Mouse (Mus musculus) T-helper 1 cell (primary cell): ENCODE measurements around the gene Dynlt1c.
"Not testable (repeated sequence)": the region's sequence is repeated elsewhere in the genome, so short reads cannot be mapped to it uniquely, and the experiment has no call there.

Experiments used
- in situ Hi-C: fragments of 300-600 bp; cut with MboI, MseI; formaldehyde crosslinking; loops from one replicate; pipeline ENCODE4 v1.15.1; 2025; ENCODE audit warnings: high pct_unique_total_duplicates

Dynlt1c gene

DNA sequence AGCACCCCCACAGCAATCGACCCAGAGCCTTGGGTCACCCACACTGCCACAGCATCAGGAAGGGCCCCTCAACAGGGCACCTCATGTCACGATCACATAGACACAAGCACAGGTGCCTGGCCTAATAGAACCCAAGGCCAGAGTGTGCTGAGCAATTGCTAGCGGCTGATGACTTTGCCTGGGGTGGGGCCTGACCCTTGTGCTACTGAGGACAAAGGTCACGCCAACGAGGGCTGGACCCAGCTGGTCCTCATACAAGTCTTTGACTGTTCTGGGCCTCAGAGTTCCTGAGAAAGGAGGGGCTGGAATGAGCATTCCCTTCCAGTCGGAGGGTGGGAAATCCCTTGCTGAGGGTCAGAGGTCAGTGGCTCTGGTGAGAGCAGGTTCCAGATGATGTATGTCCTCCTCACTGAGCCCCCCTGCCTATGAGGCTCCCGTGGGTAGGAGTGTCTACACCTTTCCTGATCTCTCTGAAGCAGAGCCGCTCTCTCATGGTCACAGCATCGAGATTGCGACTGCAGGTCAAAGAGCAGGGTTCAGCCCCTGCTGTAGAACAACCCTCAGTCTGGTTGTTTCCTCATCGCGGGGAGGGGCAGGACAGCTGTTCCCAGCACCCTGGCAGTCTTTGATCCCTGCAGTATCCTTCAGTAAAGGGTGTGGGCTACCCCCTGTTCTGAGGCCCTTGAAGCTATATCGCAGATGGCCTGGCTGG is 16.4 kb downstream of the Dynlt1c start:
- in situ Hi-C loops = loop anchor here (5.0 to 10.0 kb wide), 2 partner anchors 316 to 403 kb away; no protein-coding TSS in a partner anchor

DNA sequence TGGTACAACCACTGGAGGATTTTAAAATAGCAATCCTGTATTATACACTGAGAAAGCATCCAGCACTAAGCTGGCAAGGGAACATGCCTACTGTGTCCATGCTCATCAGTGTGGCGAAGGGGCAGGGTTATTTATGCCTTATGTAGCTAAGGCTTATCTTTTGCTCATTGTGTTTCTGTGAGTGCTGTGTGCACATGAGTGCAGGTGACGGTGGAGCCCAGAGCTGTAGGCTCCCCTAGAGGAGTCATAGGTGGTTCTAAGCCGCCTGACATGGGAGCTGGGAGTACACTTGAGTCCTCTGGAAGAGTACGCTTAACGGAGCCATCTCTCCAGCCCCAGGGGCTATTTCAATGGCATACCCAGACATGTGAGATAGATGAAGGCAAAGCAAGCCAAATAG is 17.8 kb downstream of the Dynlt1c start:
- in situ Hi-C loops = loop anchor here (5.0 to 10.0 kb wide), 2 partner anchors 317 to 404 kb away; no protein-coding TSS in a partner anchor

DNA sequence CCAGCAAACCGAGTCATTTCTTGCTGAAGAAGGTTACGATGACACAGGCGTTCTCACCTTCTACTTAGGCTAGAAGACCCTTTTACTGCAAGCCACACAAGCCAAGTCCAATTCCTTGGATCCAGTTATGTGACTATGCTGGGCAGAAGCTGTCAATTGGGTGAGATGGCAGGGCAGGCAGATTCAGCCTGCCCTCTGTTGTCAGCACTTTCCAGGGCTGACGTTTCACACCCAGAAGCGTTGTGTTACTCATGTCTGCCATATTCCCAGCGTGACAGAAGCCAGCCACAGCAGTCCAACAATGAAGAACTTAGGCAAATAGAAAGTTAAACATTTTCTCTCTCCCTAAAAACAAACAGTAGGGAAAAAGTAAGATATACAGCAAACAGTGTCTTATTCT is 18.6 kb downstream of the Dynlt1c start:
- in situ Hi-C loops = not testable (repeated sequence)

DNA sequence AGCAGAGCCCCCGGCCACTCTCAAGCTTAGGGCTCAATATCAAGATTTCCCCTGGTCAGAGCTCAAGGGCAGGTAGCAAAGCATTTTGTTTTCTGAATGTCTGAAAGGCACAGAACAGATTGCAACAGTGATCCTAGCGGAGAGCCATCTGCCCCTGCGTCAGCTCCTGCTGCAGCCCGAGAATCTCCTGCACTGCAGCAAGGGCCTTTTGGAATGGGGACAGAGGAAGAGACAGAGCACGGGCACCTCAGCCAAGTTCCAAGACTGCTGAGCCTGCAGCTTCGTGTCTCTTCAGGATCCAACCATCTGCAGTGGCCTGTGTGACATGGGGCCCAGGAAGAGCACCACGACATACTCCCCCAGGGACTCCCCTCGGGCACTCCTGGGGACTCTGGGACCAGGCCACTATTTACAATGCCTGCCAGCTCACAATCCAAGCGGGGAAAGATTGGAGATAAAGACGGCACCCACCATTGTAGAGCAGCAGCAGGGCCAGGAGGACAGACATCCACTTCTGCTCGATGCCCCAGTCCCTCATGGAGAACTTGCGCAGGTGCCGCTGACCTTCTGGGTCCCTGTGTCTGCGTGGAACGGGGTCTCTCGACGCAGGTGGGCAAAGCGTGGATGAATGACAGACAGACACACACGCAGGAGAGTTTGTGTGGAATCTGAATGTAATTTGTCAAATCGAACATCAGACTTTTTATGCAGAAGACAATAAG is 19.4 kb downstream of the Dynlt1c start:
- in situ Hi-C loops = not testable (repeated sequence)

DNA sequence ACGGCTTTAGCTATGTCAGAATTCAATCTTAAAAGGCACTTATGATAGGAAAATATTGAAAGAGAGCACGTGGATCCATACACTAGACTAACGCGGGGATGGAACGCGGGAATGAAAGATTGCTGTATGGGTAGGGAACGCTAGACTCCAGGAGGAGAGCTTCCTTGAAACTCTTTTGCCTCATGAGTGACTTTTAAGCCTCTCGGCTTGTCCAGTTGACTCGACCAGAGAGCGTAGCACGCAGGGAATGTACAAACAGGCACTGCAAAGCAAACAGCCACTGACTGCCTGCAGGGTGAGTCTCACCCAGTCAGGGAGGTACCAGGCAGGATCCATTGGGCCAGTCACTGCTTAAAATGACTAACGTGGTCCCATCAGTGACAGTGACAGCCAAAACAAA is 20.5 kb downstream of the Dynlt1c start:
- in situ Hi-C loops = not testable (repeated sequence)

DNA sequence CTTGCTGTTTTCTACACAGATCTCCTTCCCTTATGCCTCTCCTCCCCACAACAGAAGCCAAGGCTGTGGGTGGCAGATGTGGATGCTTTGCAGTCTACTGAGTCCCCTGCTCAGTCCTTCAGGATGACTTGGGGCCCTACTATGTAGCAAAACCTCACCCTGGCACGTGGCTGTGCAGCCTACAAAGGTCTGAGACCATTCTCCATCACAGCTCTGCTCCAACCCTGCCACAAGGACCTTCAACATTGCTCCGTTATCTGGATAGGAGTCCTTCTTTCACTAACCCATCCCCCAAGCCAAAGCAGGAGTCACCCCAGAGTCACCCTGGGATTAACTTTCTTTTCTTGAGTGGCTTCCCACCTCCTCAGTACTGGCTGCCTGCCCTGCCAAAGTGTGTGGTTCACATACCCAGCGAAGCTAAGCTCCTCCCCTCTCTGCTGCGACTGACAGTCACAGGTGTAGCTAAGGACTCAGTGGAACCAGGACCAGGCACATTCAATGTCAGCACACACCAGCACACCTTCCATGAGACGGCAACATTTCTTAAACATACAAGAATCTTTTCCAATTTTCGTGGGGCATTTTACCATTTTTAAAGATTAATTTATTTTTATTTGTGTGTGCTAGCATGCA is 23.6 kb downstream of the Dynlt1c start:
- in situ Hi-C loops = loop anchor here (5.0 kb wide), 1 partner anchor 168 kb away; no protein-coding TSS in a partner anchor

DNA sequence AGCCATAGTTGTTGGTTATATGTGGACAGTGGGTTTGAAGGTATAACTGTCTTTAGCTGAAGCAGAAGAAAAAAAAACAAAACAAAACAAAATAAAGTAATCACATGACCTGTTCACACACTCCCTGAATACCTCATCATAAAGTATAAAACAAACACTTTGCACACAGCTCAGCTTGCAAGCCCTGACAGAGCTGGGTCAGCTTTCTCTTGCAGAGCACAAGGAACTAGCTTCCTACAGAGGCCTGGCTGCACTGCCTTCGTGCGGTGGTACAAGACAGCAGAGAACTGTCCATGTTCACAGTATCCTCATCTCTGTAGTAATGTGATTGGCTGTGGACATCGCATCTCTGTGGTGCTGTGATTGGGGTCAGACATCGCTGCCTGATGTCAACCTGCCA is 28.9 kb downstream of the Dynlt1c start:
- in situ Hi-C loops = not testable (repeated sequence)

DNA sequence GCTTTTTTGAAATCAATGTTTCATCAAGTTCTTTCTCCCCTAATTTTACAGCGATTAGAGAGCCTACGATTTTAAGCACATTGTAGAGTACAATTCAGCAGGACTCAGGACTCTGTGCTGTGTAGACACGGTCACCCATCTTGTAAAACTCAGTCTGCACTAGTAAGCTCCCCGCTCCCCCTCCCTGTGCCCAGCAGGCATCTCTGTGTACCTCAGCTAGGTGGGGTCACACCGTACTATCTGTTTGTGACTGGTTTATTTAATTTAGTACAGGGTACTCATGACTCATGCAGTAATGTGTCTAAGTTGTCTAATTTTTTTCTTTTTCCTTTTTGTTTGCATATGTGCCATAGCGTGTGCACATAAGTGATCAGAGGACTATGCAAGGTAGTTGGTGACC is 31.4 kb downstream of the Dynlt1c start:
- in situ Hi-C loops = not testable (repeated sequence)

DNA sequence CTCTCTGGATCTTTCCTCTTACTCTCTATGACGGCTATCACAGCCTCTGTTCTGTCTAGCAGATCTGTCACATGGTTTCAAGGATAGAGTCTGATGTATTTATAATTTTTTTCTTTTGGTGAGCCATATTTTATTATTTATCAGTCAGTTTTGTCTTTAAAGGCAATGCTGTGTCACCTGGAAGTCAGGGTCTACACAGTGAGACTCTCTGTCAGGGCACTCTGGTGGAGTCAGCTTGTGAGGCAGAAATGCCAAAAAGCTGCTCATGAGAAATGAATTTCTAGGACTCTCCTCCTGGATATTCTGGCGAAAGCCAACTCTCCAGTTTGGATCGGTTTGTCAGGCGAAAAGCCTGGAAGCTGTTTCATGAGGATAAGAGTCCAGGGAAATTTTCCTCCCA is 34.3 kb downstream of the Dynlt1c start:
- in situ Hi-C loops = not testable (repeated sequence)

DNA sequence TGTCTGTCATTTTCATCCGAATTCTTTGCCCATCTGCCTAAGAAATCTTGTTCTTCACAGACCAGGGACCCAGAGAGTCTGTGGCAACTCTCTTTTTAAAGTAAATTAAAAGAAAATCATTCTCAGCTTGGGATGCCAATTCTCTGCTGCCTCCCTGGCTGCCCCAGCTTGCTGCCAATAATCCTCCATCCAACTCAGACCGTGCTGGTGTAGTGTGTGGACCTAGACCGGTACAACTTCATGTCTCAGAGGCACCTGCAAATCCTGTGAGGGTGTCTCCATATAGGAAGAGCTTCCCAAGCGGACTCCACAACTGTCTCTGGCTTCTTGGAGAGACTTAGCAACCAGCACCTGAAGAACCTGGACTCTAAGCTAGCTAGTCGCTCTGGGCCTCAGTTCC is 35.4 kb downstream of the Dynlt1c start:
- in situ Hi-C loops = no loop called here

DNA sequence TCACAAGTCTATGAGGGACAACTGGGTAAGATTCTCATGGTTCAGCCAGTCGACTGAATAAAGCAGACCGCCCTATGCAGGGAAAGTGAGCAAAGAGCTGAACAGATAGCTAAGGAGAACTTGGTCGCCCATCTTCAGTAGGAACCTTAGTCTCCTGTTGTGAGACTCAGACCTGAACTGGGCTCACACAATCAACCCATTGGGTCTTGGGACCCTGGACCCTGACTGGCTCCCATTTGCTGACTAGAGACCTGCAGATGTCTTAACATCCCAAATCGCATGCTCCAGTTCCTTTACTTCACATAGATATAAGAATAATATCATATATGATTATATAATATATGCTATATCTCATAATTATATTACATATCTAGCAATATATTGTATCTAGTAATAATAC is 36.0 kb downstream of the Dynlt1c start:
- in situ Hi-C loops = not testable (repeated sequence)

DNA sequence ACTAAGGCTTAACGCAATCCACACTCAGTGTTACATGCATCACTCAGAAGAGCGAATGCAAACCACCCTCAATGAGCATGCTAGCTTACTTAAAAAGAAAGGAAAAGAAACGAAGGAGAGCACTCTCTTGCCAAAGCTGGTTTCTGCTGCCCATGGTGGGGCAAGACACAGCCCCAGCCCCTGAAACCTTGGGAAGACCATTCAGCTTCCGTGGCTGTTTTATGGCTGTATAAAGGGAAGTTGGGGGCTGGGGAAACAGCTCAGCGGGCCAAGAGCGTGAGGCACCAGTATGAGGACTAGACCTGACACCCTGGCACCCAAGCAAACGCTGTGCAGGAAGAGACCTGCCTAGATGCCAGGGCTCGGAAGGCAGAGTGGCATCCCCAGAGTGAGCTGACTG is 37.0 kb downstream of the Dynlt1c start:
- in situ Hi-C loops = not testable (repeated sequence)

DNA sequence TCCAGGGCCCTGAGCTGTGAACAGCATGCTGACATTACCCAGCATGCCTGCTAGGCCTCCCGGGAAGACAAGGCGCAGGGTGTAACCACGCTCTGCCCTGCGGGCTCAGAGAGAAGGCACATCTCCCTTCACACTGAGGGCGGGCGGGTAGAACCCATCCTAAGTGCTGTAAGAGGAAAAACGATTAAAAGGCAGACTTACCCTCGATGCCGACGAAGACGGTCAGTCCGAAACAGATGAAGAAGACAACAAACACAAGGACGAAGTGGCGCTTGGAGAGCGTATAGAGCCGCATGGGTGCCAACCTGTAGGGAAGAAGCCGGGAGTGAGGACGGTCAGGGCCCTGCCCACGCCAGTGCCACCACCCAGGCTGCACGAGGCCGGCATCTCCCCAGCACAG is 38.0 kb downstream of the Dynlt1c start:
- in situ Hi-C loops = not testable (repeated sequence)

DNA sequence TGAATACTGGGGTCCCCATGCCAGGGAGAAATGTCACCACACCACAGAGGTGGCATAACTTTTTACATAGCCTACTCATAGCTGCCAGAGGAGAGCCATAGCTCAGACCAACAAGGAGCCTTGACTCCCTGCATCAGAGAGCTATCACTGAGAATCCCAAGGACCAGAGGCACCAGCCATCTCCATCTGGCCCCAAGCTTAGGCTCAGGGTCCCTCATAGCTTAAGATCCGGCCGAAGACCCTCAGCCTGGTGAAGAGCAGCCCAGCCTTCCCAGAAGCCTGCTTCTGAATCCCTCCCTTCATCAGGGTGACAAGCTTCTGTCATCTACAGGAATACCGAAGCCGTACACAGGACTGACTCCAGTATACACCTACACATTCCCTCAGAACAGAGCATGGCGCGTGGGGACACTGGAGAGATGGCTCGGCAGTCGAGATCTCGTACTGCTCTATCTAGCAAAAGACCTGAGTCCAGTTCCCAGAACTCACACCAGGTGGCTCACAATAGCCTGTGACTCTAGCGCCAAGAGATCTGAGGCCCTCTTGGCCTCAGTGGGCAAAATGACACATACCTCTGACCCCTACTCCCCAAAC is 38.7 kb downstream of the Dynlt1c start:
- in situ Hi-C loops = not testable (repeated sequence)

DNA sequence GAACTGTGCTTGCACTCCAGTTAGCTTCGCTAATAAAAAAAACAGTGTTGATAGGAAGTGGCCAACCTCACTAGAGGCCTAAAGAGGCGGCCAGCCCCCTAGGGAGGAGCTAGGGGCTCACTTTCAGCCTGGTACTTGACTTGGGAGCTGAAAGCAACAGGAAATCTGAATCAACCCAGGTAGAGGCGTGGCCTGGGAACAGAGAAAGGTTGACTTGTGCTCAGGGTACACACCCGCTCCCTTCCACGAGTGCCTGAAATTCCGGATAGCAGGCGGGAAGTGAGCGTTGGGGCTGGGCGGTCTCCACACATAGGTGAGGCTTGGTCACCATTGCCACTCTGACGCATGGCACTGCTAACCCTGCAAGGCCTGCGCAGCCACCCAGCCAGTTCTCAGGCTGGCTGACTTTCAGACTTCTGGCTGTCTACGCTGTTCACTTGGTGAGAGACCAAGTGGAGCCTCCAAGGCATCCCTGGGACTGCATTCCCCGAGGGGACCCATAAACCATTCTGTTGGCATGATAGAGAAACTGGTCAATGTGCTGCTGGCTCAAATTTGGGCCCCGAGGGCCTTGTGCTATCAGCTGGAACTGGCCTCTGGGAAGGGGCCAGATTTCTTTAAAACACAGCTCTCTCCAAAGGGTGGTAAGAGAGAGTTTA is 39.4 kb downstream of the Dynlt1c start:
- in situ Hi-C loops = not testable (repeated sequence)

DNA sequence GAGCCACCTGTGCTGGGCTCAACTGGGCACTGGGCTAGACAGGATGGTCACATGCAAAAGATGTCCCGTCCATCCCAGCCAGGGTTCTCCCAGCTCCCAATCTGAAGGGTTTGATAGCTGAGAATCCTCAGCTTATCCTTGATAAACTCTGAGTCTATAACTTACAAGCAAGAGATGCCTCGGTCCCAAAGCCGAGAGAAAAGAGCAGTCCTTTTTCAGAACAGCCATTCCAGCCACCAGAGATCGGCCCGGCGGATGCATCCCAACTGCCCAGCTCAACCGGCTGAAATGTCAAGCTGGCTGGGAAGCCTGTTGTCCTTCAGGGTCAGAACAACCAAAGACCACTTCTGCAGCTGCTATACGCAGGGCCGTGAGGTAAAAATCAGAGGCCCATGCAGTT is 42.7 kb downstream of the Dynlt1c start:
- in situ Hi-C loops = not testable (repeated sequence)

DNA sequence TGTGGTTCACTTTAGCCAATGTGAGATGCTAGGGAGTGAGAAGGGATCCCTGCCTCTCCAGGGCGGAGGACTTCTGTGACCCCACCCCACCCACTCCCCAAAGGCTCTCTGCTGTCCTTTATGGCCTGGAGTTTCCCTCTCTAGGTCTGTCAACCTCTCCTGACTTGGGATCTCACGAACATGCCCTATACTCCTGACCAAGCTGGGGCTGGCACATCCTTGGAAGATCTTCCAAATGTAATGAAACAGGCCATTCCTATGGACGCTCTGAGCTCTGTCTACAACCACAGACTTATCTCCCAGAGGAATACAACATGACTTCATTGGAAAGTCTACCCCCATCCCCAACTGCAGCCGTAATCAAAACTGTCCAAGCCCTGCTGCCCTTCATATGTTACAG is 43.2 kb downstream of the Dynlt1c start:
- in situ Hi-C loops = not testable (repeated sequence)

DNA sequence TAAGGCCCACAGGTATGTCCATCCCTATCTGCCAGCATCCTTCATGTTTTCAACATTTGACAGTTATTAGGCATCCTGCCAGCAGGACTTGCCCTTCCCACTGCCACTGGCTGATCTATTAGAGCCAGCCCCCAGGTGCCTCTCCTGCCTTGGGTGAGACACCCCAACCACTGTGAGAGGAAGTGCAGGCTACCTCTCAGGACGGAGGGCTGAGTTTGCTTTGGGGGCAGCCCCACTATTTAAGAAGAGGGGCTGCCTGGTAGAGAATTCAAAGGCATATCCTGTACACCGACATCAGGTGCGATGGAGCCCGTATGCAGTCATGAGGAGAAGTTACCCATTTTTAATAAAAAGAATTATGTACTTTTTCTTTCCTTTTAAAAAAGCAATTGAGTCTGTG is 44.2 kb downstream of the Dynlt1c start:
- in situ Hi-C loops = not testable (repeated sequence)

DNA sequence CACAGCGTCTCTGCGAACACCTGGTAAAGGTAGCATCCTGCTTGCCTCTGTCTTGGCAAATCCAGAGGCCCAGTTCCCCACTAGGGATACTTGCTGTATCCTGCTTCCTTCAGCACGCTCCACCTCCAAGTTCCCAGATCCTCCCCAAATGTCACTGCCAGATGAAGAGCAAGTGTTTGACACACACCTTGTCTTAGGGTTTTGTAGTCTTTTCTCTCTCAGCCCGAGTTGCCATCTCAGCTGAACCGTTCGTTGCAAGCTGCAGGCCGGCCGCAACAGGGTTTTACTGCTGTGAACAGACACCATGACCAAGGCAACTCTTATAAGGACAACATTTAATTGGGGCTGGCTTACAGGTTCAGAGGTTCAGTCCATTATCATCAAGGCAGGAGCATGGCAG is 45.4 kb downstream of the Dynlt1c start:
- in situ Hi-C loops = not testable (repeated sequence)

DNA sequence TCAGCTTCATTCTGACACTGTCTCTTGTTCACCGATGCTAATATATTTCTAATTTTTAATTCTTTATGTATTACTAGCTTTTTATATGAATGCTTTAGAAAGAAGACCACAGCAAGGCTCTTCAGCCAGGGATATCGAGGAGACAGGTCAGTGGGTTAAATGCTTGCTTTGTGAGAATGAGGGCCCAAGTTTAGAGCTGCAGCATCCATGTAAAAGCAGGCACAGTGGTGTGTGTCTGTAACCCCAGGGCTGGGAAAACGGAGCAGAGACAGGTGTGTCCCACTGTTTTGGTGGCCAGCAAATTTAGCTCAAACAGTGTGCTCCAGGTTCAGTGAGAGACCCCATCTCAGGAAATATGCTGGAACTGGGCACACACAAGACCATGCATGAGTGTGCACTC is 46.0 kb downstream of the Dynlt1c start:
- in situ Hi-C loops = not testable (repeated sequence)

DNA sequence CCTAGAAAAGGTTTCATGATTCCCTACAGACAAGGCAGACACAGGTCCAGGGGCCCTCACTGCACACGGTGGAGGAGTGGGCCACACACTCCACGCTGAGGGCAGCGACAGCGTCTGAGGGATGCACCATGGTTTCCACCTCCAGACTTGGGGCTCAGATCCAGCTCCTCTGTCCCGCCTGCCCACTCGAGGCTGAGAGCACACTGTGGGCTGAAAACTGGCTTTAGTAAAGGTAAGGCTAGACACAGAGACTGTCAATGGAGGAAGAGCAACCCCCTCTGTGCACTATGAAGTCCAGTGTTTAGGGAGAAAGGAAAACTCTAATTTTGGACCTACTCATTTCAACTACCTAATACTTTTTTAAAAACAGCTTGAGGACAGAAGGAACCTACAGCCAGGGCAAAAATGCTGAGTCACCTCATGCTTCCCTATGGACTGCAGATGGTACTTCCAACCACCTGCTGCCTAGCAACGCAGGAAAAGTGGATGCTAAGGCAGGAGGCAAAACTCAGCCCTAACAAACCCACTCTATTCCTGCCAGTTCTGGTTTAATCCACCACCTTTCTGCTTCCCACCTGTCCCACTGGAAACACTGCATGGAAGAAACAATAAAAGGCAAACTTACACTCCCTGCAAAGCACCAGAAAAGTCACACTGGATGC is 49.6 kb downstream of the Dynlt1c start:
- in situ Hi-C loops = loop anchor here (5.0 kb wide), 1 partner anchor 49 kb away; the partner anchor contains the start of gene Dynlt1c
